Mouse (Mus musculus) liver, adult 2 months (tissue): Measurements from ENCODE around the gene Slc13a4. TPM values are rescaled to one million over a fixed set of nuclear protein-coding genes. Genes with fewer than 3 reads are reported as not detected.

ENCODE experiments used
- DNase-seq: peaks from one replicate; pipeline ENCODE4 v3.0.0-alpha.2; 2011; ENCODE audit warnings: low read depth, low spot score; ENCODE audit errors: extremely low read depth
- H3K27ac ChIP-seq: fragments of 200-500 bp; replicated peaks from 2 replicates; pipeline ENCODE4 v1.5.1; 2012; ENCODE audit warnings: low read depth, mild to moderate bottlenecking, control low read depth, inconsistent platforms, low read length; ENCODE audit not compliant: insufficient read depth
- H3K27me3 ChIP-seq: fragments of 200-500 bp; 2 replicates; pipeline ENCODE4 v1.6.1; 2012; ENCODE audit warnings: mild to moderate bottlenecking, moderate library complexity, low read length, inconsistent platforms; ENCODE audit not compliant: control insufficient read depth, insufficient read depth
- H3K36me3 ChIP-seq: fragments of 200-500 bp; 2 replicates; pipeline ENCODE4 v1.6.1; 2012; ENCODE audit warnings: low read length, inconsistent platforms; ENCODE audit not compliant: control insufficient read depth, insufficient read depth
- H3K4me1 ChIP-seq: fragments of 200-500 bp; 2 replicates; pipeline ENCODE4 v1.6.1; 2011; ENCODE audit warnings: low read length; ENCODE audit not compliant: control insufficient read depth, insufficient read depth
- H3K4me3 ChIP-seq: fragments of 200-500 bp; 2 replicates; pipeline ENCODE4 v1.5.1; 2011; ENCODE audit warnings: low read depth, mild to moderate bottlenecking, control low read depth, low read length, moderate library complexity; ENCODE audit not compliant: insufficient read depth
- H3K79me2 ChIP-seq: fragments of 200-500 bp; 2 replicates; pipeline ENCODE4 v1.6.1; 2012; ENCODE audit warnings: inconsistent platforms, mild to moderate bottlenecking, low read length, moderate library complexity; ENCODE audit not compliant: control insufficient read depth, insufficient read depth
- H3K9ac ChIP-seq: fragments of 200-500 bp; 2 replicates; pipeline ENCODE4 v1.6.1; 2012; ENCODE audit warnings: low read depth, mild to moderate bottlenecking, control low read depth, inconsistent platforms, low read length
- CTCF ChIP-seq: fragments of 200-500 bp; IDR thresholded peaks from 2 replicates; pipeline ENCODE4 v1.5.1; 2011; ENCODE audit warnings: low read depth, low read length, control low read depth
- POLR2A ChIP-seq: fragments of 200-500 bp; IDR thresholded peaks from 2 replicates; pipeline ENCODE4 v1.6.1; 2011; ENCODE audit warnings: low read length, control low read depth; ENCODE audit not compliant: insufficient read depth; ENCODE audit errors: extremely low read depth
- WGBS: fragments of 180-500 bp; shearing (Covaris S2); methylation state at CpG from one replicate; pipeline ENCODE4 v1.1.7; 2018; 5-methylcytosine and 5-hydroxymethylcytosine counted together
- polyA plus RNA-seq: library from polyadenylated mRNA; depleted of rRNA; stranded (reverse); fragments of >200 nt; gene quantifications from 2 replicates; pipeline ENCODE4 v1.2.3, GENCODE M21; 2012
- total RNA-seq: library from RNA; depleted of rRNA; stranded (reverse); fragments of >200 nt; gene quantifications from 2 replicates; pipeline ENCODE4 v1.2.3, GENCODE M21; 2014

Gene Slc13a4
- total and polyA plus RNA-seq, 2 experiments = 0.09 to 0.10 TPM

- H3K36me3 ChIP-seq = no peaks in the 10 kb centered on the region
- H3K27ac ChIP-seq = peak overlapping the region; percentile 76
- no peak for TF ChIP-seq POLR2A
- TF ChIP-seq CTCF = no peak
- no peaks in the 10 kb centered on the region for H3K27me3 ChIP-seq
- WGBS = 20% methylated on average over 9 of the region's 9 CpGs
- H3K9ac ChIP-seq = peak overlapping the region; percentile 55
- peaks cover 21% of the 10 kb centered on the region; the same call in 1 of the 2 replicates for H3K79me2 ChIP-seq
- peak overlapping the region; percentile 45 for H3K4me3 ChIP-seq
- H3K4me1 ChIP-seq = peaks cover 29% of the 10 kb centered on the region
- peak; percentile 79 for DNase-seq
Measured at GRCm38 (mm10) chr6:35254136-35254904, 53.6 kb downstream of the Slc13a4 start.

DNA sequence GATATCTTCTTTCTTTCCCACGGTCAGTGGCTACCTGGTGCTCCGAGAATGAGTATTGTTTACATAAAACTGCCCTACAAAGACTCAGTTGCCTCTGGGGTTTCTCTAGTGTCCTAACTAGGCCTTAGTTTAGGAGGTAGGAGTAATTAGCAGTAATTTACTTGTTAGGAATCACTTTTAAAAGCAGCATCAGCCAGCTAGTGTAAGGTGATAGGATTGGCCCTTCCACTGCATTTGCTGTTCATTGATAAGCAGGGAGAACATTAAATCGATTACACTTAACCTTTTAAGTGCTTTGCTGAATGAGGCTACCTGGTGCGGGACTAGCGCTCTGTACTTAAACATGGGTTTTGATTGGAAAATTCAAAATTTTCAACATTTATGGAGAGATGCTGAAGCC is 54.5 kb downstream of the Slc13a4 start:
- peak overlapping the region; percentile 88; the same call in 1 of the 2 replicates for H3K4me3 ChIP-seq
- no peaks in the 10 kb centered on the region for H3K36me3 ChIP-seq
- TF ChIP-seq CTCF (no peak), POLR2A (no peak)
- H3K79me2 ChIP-seq = peaks cover 17% of the 10 kb centered on the region; the same call in 1 of the 2 replicates
- H3K4me1 ChIP-seq = peaks cover 28% of the 10 kb centered on the region
- no peak overlapping the region; the same call in 1 of the 2 replicates for H3K27ac ChIP-seq
- peak overlapping the region; percentile 37; the same call in 1 of the 2 replicates for H3K9ac ChIP-seq
- 26% methylated on average over 5 of the region's 5 CpGs for WGBS
- H3K27me3 ChIP-seq = no peaks in the 10 kb centered on the region
- DNase-seq = peak; percentile 67

- peak; percentile 69 for DNase-seq
- Histone ChIP-seq H3K4me1 (peaks cover 26% of the 10 kb centered on the region), H3K79me2 (peaks cover 11% of the 10 kb centered on the region; the same call in 1 of the 2 replicates), H3K27ac (peak overlapping the region; percentile 94), H3K36me3 (no peaks in the 10 kb centered on the region), H3K9ac (peak overlapping the region; percentile 93), H3K4me3 (peak overlapping the region; percentile 88), H3K27me3 (no peaks in the 10 kb centered on the region)
- peak; percentile 87 for TF ChIP-seq POLR2A
- TF ChIP-seq CTCF = peak; percentile 88
- WGBS = under 1% methylated on average over 60 of the region's 60 CpGs
Measured at GRCm38 (mm10) chr6:35252477-35253346, 55.2 kb downstream of the Slc13a4 start.

DNA sequence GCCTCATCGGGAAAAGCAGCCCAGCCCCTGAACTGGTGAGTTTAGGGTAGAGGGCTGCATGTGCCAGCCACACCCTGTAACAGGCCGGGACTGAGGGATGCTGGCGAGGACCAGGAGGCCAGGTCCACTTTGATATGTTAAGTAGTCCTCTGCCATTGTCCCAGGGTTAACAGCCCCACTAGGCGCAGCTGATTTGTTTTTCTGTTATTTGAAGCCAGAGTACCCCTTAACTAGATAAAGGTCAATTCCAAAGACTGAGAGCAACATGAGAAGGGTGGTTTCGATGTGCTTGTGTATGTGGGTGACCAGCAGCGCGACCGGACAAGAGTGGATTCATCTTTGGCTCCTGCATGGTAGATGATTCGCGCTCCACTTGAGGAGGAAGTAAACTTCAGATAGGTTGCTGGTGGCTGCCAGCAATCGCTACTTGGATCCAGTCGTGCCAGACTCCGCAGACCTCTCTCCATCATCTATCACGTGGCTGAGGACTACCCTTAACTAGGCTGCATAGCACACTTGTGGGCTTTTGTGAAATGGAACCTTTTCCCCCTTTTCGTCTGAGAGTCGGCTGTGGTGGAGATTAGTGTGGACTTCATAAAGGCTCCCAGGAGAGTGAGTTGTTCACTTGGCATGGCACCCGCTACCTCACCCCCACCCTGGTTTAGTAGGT is 56.0 kb downstream of the Slc13a4 start:
- Histone ChIP-seq H3K4me1 (peaks cover 21% of the 10 kb centered on the region), H3K9ac (no peak overlapping the region; the same call in 1 of the 2 replicates), H3K27ac (no peak overlapping the region), H3K27me3 (no peaks in the 10 kb centered on the region), H3K36me3 (no peaks in the 10 kb centered on the region), H3K4me3 (no peak overlapping the region), H3K79me2 (peaks cover 7% of the 10 kb centered on the region; the same call in 1 of the 2 replicates)
- 69% methylated on average over 17 of the region's 17 CpGs for WGBS
- no peak for TF ChIP-seq CTCF
- DNase-seq = no peak

DNA sequence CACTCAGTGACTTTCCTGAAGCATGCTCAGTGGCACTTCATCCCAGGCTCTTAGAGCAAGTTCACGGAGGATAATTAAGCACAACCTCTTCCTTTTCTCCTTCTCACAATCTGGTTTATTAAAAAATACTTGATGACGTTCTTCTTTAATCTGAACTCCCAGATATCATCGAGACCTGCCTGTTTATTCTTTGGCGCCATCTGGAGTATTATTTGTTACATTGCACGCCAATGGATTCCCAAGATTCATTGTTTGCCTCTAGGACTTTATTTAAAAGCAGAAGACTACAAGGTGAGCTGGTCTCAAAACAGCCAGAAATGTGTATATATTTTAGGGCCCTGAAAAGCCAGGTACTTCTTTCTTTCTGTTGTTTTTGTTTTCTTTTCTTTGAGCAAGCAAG is 62.8 kb downstream of the Slc13a4 start:
- Histone ChIP-seq H3K9ac (no peak overlapping the region), H3K36me3 (peaks cover 30% of the 10 kb centered on the region)

More for the DNA sequence above, 62.8 kb downstream of the Slc13a4 start:
- H3K27me3 ChIP-seq = no peaks in the 10 kb centered on the region
- H3K4me3 ChIP-seq = no peak overlapping the region
- TF ChIP-seq POLR2A = no peak
- TF ChIP-seq CTCF = peak; percentile 9; the same call in 1 of the 2 replicates
- no peaks in the 10 kb centered on the region for H3K4me1 ChIP-seq
- H3K79me2 ChIP-seq = no peaks in the 10 kb centered on the region
- WGBS = 48% methylated on average over 5 of the region's 5 CpGs
- no peak overlapping the region for H3K27ac ChIP-seq
- DNase-seq = peak; percentile 19
